Mouse (Mus musculus) induced T-regulatory cell, adult 2 months (primary cell): ENCODE measurements at regions not wholly inside any gene's neighbourhood (a gene's known extent, or its start where the extent isn't known, plus 50 kb on each side); places are given as distances from the start of the nearest gene placed in this dataset.

Experiments used
- DNase-seq: peaks from one replicate; pipeline ENCODE4 v3.0.0-alpha.2; 2012; ENCODE audit warnings: low read depth

DNA sequence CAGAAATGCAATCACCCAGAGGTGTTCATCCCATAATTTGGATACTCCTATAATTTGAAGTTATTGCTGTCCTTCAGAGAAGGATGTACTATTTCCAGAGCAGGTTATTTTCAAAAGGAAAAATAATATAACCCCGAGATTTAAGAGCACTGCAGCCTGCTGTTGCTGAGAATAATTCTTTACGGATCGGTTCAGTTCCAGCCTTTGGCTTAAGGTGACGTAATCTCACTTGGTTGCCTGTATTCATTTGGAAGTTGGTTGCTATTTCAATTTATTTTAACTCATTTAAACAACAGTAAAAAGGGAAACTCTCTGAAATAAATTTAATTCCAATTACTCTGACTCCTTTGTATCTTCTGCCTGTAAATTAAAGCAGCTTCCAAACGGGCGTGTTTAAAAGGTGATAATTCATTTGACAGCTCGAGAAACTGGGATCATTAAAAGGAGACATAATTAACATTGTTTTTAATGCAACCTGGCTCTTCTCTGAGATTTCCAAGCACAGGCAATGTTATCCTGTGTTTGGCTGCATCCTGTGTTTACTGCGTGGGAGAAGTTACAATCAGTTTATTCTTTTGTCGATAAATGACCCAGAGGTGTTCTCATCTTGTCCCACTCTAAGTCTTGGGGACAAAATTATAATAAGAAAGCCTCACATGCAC lies 568.5 kb downstream of the Gm16223 start:
- no peak for DNase-seq

DNA sequence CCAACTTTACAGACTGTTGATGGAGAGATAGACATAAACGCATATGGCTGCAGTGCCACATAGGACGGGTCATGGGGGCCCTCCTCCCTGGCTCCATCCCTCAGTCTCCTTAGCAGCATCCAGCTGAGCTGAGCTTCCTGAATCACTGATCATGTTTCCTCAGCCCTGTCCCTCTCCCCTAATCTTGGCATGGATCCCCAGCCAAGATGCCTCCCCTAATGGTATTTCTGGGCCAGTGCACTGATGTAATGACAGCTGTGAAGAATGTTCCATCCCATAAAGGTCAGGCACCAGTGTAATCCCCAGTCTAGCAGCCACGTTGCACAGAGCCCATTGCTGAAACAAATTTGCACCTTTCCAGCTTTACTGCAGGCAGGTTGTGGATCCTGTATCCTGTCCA lies 576.5 kb upstream of the Cpeb2 start:
- no peak for DNase-seq

DNA sequence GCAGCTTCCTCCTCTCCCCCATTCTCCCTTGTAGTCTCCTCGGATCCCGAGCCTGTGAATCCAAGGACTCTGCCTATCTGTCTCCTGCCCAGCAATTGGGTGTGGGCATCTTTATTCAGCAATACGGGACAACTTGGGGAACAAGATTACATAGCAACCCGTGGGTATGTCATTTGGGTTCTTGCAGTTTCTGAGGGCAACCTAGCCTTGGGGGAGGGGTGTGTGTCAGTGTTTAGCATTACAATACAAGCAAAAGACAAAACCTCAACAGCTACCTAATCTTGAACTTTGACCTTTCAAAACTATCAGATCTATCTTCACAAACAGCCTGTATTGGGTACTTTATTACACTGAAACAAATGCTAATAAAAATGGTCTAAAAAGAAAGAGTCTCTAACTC lies 573.0 kb upstream of the Cpeb2 start:
- no peak for DNase-seq

DNA sequence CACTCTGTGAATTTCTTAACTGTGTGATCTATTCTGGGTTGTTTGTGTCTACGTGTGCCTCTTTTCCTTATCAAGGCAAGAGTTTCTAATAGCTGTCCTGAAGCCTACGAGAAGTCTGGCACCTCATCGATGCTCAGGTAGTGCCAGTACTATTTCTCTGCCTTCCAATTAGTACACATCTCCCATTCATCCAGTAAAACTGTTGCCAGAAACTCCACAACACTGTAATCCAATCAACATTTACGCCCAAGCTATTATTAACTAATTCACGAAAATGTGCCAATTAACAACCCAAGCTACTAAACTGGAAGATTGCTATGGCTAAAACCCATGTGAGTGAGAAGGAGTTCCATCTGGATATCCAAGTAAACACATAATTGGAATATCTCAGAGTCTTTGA lies 553.4 kb upstream of the Cpeb2 start:
- DNase-seq: no peak

GRCm38 (mm10) chr5:42685356-42686057 lies 547.5 kb upstream of the Cpeb2 start:
- DNase-seq: no peak

- DNase-seq: no peak
Measured at GRCm38 (mm10) chr5:42687176-42687575, 545.8 kb upstream of the Cpeb2 start.
